Mouse (Mus musculus): ENCODE data around the gene Slc1a1.

DNA sequence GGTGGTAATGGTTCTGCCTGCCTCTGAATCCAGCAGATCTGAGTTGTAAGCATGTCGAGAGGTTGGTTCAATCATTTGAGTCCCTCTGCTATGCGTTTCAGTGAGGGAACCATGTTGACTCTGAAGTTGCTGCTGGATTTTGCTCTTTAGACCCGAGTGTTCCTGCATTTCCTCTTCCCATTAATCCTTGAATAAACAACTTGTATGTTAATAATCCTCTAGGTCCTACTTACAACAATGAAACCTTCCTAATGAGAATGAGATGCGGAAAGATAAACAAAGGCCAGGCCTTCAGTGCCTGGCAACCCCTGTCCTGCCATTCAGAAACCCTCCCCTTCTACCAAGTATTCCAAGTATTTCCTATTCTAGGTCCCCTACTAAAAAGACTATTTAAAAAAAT, 81.6 kb downstream of the Slc1a1 start:
- TF ChIP-seq POLR2A (IDR thresholded peaks at IDR 0.05; ENCODE audit: low read depth, low read length) (no peak), CTCF (IDR thresholded peaks at IDR 0.05; ENCODE audit: extremely low read depth, insufficient read depth, insufficient read length, insufficient replicate concordance) (no peak)
